Mouse (Mus musculus) right cerebral cortex, postnatal 25 days (tissue): ENCODE data around the gene Tceal1.
"Not testable (repeated sequence)": the region's sequence is repeated elsewhere in the genome, so short reads cannot be mapped to it uniquely, and the experiment has no call there.

Experiments
- DNase-seq: peaks from one replicate; pipeline ENCODE4 v3.0.0; 2022

Tceal1 gene

DNA sequence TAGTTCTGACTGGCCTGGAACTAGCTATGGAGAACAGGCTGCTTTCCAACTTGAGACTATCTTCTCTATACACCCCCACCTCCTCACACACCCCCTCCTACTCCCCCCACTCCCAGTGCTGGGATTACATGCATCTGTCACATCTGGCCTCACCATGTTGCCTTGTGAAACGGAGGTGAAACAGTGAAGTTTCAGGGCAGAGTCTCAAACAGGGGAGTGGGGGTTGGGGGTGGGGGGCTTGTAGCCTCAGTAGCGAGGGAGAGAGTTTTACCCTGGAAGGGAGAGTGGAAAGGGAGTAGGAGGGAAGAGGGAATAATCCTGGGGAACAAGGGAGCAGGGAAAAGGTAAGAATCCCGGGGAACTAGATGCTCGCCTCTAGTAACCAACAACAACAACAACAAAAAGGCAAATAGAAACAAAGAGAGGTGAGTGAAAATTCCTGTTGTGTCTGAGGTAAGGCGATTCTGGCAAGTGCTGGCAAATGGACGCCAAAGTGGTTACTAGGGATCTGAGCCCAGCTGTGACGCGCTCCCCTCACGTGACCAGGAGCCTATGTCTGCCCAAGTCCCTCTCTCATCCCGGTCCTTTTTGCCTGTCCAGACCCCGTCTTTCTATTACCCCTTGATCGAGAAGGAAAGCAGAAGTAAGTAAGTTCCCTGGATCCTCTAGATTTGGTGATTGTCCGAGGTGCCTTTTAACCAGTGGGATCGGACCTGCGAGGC is at the start of gene Tceal1:
Gene Tceal1 (plus strand): TSS at position 537 of the 722 bp plus-strand sequence.
- DNase-seq: peak; percentile 65

DNA sequence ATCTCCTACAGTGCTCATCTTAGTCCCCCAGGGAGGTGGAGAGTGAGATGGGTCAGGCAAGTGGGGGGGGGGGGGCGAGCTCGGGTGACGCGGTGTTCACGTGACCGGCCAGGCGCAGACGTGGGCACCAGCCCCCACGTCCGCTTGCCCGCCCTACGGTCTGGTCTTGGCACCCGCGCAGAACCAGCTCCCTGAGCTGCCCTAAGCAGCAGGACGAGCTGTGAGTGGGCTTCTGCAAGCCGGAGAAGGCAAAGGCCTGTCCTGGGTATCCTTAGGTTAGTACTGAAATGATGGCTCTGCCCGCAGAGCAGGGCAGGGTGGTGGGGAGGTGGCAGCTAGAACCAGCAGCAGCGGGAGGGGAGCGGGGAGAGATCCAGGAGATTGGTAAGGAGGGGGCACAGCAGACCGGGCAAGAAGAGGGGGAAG is 41.5 kb upstream of the Tceal1 start:
- DNase-seq: peak; percentile 31

DNA sequence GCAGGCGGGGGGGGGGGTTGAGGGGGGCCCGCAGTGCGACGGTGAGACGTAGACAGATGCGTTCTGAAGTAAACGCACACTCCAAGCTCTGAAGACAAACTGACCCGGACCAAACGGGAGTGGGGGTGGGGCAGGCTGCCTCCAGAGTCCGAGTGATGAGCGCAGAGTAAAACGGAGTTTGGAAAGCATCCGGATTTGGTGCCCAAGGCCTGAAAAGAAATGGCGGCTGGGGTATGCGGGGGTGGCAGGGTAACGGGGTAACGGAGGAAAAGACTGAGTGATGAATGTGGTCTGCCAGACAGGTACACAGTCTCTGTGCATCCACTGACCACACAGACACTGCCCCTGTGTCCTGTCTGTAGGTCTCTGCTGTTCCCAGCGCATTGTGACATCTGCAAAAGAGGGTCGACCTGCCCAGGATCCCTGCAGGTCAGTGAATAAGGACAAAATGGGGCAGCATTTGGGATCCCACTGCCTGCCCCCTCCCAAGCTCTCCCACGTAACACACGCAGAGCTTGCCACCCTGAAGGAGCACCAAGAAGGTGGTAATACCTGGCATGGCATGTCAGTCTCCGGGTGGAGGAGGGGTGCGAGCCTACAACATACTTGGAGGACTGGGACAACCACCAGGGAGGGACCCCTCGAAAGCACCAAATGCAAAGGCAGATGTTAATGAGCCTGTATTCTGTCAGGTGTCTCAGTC is 40.9 kb upstream of the Tceal1 start:
- DNase-seq: peak; percentile 20

DNA sequence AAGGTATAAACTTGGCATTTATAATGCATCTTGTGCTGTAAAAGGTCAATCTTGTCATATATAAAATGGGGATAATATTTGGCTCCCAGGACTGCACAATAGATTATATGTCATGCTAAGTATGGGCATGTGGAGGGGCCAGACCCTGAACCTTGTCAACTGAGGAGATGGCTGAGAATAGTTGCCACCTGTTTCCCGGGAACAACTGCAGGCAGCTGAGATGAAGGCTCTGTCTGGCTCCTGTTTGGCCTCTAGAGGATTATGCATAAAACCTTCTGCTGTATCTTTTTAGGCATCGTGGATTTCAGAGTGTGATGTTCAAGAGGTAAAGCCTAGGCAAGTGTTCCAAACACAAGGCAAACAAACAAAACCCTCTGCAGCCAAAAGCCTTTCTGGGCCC is 39.0 kb upstream of the Tceal1 start:
- no peak for DNase-seq

DNA sequence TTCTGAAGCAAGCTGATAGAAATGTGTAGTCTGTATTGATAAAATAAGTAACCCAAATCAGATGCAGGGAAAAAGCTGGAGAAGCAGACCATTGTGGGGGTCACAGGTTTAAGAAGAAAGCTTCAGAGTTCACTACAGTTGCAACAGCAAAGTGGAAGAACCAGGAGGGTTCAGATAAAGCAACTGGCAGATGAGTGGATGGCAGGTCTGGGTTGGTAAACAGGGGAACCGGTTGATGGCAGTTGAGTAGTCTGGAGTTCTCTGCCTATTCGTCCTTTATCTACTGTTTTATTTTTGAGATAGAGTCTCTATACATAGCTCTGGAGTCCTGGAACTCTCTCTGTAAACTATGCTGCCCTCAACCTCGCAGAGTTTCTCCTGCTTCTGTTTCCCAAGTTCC is 26.8 kb upstream of the Tceal1 start:
- no peak for DNase-seq

DNA sequence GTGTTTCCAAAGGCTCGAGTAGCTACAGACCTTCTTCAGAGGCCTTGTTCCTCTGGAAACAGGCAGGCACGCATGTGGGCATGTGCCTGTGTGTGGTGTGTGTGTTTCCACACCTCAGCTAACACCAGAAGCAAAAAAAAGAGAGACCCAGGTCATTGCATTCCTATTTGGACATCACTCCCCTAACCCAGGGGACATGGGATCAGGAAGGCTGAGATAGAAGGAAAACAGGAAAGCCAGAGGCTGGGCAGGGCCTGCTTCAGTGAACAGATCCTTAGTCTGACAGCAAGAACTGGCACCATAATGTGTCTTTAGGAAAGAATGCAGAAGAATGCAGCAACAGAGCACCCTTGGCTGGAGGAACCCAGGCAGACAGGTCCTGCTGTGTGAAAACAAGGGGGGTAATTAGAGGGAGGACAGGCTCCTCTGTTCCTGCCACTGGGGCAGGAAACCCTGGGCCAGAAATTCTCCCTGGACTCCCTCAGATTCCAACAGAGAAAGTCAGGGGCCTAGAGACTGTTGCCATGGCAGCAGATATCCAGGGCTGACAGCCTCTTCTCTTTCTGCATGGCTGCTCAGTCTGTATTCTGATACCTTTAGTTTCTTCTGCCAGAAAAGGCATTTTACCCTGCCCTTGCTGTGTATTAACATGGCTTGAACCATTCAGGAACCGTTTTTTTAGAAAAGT is 16.0 kb upstream of the Tceal1 start:
- DNase-seq: not testable (repeated sequence)

DNA sequence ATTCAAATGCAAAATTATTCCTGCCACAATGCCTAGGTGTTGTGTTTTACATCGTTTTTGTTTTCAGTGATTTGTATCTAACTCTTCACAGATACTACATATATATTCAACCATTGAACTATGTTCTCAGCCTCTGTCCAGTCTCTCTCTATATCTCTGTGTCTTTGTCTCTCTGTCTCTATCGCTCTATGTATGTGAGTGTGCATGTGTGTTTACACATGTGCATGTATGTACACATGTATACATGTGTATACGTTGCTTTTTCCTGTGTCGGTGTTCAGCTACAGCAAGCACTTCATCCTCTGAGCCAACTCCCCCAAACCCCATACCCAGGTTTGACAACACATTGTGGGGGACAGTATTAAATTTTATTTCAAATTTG is 15.5 kb upstream of the Tceal1 start:
- DNase-seq: no peak

- DNase-seq: no peak
Measured at GRCm38 (mm10) chrX:136693196-136693595, 14.6 kb upstream of the Tceal1 start.

- DNase-seq: peak; percentile 53
Measured at GRCm38 (mm10) chrX:136708168-136708681, 443 bp downstream of the Tceal1 start.

DNA sequence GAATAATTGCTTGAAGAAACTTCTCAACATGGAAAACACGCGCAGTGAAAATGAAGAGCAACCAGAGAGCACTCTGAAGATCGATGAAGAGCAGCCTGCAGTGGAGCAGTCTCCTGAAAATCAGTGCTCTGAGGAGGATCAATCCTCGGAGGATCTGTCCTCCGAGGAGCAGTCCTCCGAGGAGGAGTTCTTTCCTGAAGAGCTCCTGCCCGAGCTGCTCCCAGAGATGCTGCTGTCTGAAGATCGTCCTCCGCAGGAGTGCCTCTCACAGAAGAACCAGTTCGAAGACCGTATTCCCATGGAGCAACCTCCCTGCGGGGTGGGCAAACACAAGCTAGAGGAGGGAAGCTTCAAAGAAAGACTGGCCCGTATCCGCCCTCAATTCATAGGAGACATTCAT is 1.0 kb downstream of the Tceal1 start:
- no peak for DNase-seq

DNA sequence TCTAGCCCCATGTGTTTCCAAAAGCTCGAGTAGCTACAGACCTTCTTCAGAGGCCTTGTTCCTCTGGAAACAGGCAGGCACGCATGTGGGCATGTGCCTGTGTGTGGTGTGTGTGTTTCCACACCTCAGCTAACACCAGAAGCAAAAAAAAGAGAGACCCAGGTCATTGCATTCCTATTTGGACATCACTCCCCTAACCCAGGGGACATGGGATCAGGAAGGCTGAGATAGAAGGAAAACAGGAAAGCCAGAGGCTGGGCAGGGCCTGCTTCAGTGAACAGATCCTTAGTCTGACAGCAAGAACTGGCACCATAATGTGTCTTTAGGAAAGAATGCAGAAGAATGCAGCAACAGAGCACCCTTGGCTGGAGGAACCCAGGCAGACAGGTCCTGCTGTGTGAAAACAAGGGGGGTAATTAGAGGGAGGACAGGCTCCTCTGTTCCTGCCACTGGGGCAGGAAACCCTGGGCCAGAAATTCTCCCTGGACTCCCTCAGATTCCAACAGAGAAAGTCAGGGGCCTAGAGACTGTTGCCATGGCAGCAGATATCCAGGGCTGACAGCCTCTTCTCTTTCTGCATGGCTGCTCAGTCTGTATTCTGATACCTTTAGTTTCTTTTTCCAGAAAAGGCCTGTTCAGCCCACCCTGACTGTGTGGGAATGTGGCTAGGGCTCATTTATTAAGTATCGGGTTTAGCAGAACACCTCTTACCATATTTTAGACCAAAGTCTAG is 7.1 kb downstream of the Tceal1 start:
- not testable (repeated sequence) for DNase-seq

GRCm38 (mm10) chrX:136732016-136732415 is 24.2 kb downstream of the Tceal1 start:
- no peak for DNase-seq

- DNase-seq: no peak
Measured at GRCm38 (mm10) chrX:136740087-136740790, 32.5 kb downstream of the Tceal1 start.

- DNase-seq: peak; percentile 90
Measured at GRCm38 (mm10) chrX:136740791-136741650, 33.2 kb downstream of the Tceal1 start.

DNA sequence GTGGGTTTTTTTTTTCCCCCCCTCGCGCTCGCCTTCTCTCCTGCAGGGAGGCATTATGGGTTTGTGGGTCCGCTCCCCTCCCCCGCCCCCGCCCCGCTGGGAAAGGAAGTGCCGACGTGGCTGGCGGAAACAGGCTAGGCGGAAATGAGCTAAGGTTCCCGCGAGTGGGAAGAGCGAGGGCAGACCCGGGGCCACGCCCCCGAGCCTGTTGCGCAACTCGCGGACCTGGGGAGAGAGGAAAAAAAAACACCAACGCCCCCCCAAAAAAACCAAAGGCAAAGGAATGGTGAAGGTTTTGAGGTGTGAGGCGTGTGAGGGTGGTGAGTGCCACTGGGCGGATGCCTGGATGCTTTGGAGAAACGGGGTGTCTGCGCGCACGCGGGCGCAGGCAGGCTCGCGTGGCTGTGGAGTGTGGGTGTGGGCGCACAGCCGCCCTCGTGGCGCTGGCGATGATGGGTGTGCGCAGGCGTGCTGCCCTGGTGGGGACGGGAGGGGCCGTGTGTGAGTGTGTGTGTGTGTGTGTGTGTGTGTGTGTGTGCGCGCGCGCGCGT is 33.9 kb downstream of the Tceal1 start:
- peak; percentile 76 for DNase-seq

GRCm38 (mm10) chrX:136742241-136742640 is 34.5 kb downstream of the Tceal1 start:
- no peak for DNase-seq

- DNase-seq: peak; percentile 42
Measured at GRCm38 (mm10) chrX:136742661-136743103, 34.9 kb downstream of the Tceal1 start.

GRCm38 (mm10) chrX:136743459-136743858 is 35.7 kb downstream of the Tceal1 start, which contains the start of gene Morf4l2:
Gene Morf4l2, minus strand, starts transcription at chrX:136743690.
- DNase-seq: no peak

DNA sequence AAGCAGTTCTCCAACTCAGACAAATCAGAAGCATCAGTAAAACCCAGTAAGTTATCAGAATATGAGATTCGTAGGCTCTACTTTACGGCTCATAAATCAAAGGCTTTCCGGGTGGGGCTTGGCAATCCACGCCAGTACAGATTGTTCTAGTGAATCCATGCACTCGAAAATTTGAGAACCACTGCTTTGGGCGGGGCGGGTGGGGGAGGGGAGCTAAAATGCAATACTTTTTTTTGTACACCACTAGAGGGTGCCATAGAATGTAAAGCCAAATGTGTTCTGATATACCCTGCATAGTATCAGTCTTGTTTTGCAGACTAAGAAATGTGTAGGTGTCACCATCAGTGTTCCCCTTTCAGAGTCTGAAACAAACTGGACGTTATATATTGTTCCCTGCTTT is 36.9 kb downstream of the Tceal1 start:
- DNase-seq: no peak

DNA sequence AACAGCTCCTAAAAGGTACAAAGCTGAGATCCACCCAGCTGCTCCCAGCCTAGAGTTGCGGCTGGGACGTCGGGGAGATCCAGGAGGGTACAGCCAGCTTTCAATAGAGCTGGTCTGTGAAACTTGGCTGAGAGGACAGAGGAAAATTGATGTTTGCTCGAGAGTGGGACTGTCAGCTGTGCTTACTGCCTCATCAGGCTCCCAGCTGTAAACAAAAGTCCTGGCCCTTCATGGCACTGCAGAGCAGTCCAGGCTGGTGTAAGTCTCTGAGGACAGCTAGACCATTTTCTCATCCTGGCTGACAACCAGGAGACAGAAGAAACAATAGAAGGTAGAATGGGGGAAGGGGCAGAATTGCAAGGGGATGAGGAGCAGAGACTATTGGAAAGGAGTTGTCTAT is 41.5 kb downstream of the Tceal1 start:
- no peak for DNase-seq

DNA sequence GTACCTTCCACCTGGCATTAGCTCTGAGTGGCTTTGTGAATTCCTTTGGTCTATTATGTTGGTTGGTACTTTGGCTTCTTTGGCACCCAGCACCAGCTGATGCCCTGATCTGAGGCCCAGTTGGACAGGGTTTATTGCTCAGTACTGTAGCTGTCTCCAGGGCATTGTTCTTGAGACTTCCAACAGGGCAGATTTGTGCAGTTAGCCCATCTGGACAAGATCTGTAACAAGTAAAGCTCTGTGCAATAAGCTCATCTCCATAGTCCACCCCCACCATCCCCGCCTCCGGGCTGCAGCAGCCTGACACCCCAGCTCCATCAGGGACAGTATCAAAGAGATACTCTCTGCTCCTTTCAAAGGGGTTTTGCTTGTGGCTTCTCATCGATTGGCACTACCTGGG is 47.7 kb downstream of the Tceal1 start:
- no peak for DNase-seq
